Mouse (Mus musculus): ENCODE measurements around the gene Ahcyl1.

DNA sequence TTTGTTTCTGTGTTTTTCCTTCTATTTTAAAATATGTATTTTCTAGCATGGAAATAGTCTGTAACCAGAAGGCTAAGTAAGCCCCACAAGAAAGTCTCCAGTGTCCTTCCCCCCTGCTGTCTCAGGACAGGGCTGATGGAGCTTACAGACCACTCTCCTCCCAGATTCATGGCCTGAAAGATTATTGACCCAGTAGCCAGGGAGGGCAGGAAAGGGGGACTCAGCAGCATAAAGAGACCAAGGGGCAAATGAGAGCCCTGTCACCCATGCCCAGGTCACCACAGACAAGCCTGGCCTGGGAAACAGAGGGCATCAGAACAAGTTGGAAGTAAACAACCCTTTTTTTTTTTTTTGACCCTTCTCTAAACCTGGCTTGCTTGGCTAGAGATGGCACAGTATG lies 45.0 kb upstream of the Ahcyl1 start:
- TF ChIP-seq CTCF (IDR thresholded peaks at IDR 0.05; ENCODE audit: borderline replicate concordance, control insufficient read depth, extremely low read depth, insufficient read depth, low read length, poor library complexity) (no peak), POLR2A (IDR thresholded peaks at IDR 0.05; ENCODE audit: control insufficient read depth, extremely low read depth, insufficient read depth, low read length, poor library complexity) (no peak)
